Mouse (Mus musculus): ENCODE data around the gene Zfyve19.

The Zfyve19 gene

DNA sequence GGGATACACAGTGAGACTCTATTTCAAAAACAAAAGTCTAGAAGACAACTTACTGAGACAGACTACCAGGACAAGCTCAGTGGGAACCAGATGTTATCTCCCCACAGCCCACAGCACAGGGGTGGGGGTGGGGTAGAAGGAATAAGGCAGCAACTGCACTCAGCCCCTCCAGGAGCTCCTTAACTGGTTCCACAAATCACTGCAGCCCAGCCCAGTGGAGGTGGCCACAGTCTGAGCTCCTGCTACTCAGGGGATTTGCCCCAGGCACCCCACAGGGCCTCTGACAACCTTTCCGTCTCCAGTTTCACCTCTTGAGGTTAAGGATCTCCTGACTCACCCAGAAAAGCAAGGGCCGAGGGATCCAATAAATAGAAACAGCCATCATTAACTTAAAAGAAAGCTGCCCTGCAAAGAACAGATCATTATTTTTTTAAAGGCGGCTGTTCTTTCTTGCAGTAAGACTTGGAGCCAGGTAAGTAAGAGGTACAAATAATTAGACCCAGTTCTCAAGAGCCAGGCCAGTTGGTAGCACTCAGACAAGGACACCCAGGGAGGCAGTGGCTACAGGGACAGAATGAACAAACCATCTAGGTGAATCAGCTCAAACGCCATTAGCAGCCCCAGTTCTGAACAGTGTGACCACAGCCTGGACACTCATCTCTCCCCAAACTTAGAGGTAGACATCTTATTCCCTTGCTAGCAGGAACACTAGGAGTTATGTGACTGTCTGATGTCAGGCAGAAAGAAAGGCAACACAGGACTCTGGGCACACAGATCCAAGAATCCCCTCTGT, 11.9 kb upstream of the Zfyve19 start:
- DNase-seq (ENCODE audit: low spot score in 2 of 2): no peak

DNA sequence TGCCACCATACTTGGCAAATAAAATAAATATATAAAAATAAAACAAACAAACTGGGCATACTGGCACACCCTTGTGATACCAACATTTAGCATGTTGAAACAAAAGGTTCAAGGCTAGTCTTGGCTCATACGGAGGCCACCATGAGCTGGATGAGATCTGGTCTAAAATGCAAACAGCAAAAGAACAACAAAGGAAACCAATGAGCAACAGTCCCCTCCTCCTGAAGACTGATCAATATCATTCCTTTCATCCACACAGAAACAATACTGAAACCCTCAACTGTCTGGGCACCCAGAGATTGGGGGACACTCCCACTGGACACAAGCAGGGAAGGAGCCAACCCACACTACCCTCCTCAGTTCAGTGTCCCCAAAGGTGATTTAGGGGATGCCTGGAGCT, 10.9 kb upstream of the Zfyve19 start:
- DNase-seq (ENCODE audit: low spot score in 2 of 2): no peak

DNA sequence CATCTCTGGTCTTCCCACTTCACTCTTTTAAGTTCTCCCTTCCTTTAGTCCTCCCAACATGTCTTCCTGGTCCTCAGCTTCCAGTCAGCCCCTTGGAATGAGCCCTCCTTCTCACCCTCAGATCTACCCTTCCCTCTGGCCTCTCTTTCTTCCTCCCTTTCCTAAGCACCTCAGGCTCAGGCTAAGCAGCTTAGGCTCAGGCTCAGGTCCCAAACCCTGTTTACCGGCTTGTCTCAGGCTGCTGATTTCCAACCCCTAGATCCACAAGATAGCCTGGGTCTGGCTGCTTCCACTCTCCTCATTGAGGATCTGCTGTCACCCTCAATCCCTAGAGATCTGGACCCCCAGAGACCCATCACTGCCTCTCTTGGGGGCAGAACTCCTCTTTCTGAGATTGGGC, 10.4 kb upstream of the Zfyve19 start:
- no peak for DNase-seq (ENCODE audit: low spot score in 2 of 2)

DNA sequence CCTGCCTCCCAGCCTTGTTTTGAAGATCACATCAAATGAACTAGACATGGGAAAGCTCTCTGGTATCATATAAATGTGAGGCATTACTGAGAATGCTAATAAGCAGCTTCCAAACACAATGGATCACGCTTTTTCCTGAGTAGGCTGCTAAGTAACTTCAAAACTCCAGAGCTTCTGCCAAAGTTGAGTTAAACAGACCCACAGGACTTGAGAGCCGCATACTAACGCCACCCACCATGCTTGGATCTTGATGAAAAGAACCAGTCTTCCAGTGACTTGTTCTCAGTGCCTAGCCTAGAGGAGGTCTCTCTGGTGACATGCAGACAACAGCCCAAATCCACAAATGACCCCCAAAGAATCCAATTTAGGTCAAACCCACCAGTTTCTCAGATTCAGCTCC, 9.5 kb upstream of the Zfyve19 start:
- no peak for DNase-seq (ENCODE audit: low spot score in 2 of 2)

DNA sequence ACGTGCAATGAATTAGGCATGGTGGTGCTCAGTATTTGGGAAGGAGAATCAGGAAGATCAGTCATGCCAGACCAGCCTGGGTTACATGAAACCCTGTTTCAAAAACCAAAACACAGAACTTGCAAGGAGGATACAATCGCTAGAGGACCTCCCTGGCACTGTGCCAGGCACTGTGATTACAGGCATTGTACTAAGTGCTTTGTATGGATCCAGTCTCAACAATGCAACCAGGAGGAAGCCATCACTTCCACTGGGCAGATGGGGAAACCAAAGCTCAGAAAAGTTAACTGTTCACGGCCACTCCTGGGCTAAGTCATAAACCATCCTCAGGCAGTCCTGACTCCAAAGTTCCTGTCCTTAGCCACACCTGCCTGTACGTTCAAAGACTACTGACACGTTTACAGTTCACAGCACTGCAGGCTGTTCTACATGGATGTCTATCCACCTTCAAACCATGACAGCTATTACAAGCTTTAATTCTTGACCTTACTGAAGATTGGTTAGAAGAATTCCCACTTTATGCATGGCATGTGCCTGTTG, 5.4 kb upstream of the Zfyve19 start:
- no peak for DNase-seq (ENCODE audit: low spot score in 2 of 2)

DNA sequence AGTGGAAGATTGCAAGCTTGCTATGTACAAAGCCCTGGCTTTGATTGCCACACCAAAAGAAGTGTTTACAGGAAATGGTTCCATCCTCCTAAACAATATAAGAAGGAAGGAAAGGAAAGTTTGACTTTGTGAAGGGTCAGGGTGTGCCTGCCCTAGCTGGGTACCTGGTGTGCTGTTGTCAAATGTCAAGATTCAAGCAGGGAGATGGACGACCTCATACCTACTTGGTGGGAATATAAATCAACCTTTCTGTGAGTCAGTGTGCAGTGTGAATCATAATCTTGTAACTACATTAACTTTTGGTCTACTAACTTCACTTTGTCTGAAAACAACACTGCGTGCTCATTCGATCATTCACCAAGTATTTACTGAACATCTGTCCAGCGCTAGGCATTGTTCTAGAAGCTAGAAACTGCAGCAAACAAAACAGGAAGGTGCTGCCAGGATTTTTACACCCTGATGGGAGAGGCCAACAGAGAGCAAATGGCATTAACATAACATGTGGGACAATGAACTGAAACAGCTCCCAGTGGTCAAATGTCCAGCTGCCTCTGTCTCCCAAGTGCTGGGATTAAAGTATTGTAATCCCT, 4.5 kb upstream of the Zfyve19 start:
- DNase-seq (ENCODE audit: low spot score in 2 of 2): no peak

DNA sequence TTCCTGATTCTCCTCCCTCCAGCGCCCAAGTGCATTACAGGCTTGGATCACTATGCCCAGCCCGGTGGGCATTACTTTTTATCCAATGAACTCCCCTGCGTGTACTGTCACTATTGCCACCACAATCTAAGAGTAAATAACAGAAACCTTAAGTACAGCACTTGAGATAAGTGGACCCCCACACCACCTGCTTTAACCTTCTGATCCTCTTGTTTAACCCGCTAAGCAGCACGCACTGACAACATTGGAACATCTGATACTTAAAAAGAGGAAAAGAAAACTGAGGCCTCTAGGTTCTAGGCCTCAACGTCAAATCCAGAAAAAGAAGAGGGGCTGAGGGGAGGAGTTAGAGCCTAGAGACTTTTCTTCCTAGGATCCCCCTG, 465 bp upstream of the Zfyve19 start:
- no peak for DNase-seq (ENCODE audit: low spot score in 2 of 2)

DNA sequence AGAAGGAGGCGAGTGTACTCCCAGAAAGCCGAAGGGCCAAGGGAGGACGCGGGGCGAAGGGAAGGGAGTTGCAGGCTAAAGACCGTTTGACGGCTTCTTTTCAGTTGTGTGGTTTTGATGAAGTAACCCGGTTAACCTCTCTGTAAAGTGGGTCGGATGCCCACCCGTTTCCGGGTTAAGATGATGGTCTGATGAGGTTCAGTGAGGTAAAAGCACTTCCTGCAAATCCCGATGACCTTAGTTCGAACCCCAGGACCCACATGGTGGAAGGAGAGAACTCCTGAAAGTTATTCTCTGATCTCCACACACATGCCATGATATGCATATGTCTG, 725 bp downstream of the Zfyve19 start:
- no peak for DNase-seq (ENCODE audit: low spot score in 2 of 2)

DNA sequence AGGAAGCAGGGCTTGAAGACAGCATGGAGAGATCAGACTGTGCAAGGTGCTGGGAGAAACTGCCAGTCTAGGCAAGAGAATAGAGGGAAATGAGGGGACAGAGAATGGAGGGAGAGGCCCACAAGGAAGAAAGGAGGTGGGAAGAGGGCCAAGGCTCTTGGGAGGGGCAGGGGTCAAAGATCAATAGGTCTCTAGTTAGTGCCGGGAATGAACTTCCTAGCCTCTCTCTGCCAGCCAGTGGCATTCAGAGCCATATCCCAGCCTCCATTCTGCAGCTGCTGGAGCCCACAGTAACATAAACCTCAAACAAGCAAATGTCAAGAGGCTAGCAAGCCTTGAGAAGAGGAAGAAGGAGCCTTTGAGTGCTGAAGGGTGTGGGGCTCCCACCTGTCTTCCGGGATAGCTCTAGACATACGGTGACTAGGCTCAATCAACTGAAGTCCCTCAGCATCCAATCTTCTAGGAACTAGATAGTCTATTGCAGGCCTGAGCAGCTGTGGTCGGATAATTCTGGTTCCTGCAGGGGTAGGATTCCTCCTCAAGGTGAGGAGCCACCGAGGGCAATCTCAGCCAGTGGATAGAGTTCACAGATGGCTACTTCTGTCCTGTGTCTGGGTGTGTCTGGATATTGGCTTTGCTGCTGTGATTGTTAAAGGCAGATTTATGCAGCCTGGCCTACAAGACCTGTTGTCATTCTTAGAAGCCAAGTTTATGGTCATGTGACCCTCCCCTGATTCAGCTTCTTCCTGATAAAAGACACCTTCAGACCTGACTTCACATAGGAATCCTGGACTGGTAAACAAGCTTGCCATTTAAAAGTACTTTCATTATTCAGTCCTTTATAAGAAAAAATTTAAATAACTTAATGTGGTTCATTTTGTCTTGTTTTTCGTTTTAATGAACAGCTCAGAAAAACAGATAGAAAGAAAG, 21.6 kb downstream of the Zfyve19 start, which contains the start of gene Ppp1r14d:
Gene Ppp1r14d, minus strand, starts transcription at position 132 of the 930 bp plus-strand sequence.
- no peak for DNase-seq (ENCODE audit: low spot score in 2 of 2)

DNA sequence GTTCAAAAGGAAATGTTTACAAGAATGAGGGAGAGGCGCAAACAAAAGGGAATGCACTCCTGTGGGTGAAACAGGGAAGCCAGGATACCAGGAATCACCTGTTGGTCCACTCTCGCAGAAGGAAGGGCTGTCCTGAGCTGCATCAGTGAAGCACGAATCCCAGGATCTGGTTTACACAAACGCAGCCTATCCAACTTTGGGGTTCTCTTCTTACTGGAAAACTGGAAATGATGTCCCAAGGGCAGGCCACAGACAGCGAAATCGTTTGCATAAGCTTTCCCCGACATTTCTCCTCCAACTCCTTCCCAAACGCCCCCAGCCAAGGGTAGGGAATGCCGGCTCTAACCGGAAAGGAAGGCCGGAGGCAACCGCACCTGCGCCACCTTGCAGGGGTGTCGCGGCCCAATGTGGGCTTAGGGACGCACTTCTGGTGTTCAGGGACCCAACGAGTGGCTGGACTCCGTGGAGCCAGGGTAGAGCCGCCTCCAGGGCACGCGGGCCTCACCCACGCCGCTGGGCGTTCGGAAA, 28.3 kb downstream of the Zfyve19 start:
- no peak for DNase-seq (ENCODE audit: low spot score in 2 of 2)

DNA sequence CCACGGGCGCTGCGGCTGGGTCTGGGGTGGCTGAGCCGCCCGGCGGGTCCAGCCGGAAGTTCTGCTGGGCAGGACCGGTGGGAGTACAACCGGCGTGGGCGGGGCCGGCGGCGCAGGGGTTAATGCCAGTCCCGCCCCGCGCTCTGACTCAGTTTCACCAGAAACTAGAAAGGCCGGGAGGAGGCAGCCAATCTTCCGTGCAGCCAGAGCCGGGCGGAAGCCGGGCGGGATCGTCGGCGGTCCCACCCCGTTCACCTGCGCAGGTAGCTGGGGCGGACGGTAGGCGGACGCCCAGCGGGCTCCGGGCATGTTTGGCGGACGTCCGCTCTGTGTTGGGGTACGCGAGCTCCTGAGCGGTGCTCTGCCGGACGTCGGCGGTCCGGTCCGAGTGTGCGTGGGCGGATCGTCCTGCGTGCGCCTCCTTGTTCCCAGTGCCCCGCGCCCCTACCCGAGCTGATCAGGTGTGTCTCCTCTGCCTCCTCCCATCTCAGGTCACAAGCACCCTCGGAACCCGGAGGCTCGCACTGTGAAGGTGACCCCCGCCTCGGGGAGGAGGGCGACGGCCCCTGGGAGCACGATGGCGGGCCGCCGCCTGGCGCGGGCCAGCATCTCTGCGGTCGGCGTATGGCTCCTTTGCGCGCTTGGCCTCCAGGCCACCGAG, 28.9 kb downstream of the Zfyve19 start, which contains the start of gene Spint1:
Gene Spint1, plus strand, starts transcription at position 153 of the 661 bp plus-strand sequence.
- DNase-seq (ENCODE audit: low spot score in 2 of 2): no peak

DNA sequence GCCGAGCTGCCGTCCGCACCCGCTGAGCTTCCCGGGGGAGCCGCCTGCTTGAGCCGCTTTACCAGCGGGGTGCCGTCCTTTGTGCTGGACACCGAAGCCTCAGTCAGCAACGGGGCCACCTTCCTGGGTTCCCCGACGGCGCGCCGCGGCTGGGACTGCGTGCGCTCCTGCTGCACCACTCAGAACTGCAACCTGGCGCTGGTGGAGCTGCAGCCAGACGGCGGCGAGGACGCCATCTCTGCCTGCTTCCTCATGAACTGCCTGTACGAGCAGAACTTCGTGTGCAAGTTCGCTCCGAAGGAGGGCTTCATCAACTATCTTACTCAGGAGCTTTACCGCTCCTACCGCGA, 29.4 kb downstream of the Zfyve19 start:
- DNase-seq (ENCODE audit: low spot score in 2 of 2): no peak

DNA sequence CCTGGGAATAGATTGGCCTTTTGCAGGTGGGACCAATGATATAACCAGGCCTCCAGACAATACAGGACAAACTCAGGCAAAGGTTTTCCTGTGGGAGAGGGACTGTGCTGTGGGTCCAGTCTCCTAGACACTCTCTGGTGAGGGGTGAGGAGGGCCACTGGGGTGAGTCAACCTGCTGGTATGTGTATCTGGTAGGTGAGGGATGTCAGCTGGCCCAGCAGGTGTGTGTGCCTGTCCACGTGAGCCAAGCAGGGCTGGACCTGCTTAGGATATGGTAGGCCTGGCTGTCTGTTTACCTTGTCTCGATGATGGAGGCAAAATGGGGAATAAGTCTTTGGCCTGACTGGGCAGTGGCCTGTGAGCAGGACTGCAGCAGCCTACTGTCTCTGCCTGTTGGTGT, 30.3 kb downstream of the Zfyve19 start:
- DNase-seq (ENCODE audit: low spot score in 2 of 2): no peak

DNA sequence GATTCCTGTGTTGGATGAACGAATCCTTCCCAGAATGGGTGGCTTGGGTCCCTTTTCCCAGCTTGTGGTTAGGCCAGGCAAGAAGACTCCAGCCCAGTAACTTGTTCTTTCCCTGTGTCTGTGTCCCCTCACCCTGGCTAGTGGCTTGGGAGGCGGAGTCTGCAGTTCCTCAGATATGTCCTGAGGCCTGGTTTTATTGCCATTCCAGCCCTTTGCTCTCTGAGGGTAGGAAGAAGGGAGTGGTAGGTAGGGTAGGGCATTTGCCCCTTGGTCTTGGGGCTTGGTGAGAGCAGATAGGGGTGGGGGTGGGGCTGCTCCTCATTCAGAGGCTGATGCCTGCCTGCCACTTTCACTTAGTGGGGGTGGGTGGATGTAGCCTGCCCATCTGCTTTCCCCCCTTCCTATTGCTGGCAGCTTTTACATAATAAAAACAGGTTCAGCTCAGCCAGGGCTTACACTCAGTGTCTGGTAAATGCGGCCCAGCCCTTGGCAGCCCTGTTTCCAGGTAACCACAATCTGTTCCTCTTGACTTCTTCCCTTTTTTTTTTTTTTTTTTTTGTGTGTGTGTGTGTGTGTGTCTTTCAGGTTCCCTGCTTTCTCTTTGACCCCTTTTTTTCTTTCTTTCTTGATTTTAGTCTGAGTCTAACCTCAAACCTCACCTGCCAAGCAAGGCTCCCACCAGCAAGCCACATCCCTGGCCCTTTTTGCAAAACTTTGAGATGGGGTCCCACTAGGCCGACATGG, 31.8 kb downstream of the Zfyve19 start:
- no peak for DNase-seq (ENCODE audit: low spot score in 2 of 2)

DNA sequence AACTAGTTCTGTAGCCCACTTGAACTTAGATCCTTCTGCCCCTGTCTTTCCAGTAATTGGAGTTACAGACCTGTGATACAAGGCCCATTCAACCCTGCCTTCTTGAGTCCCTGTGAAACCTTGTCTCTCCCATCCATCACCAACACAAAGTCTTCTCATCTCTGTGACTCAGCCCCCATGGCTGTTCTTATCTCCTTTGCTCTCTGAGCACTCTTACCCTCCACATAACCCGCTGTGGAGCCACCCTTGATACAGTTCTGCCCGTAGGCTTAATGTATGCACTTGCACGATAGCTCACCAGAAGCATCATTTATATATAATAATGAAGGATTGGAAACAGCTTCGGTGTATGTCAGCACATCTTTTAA, 32.4 kb downstream of the Zfyve19 start:
- no peak for DNase-seq (ENCODE audit: low spot score in 2 of 2)

DNA sequence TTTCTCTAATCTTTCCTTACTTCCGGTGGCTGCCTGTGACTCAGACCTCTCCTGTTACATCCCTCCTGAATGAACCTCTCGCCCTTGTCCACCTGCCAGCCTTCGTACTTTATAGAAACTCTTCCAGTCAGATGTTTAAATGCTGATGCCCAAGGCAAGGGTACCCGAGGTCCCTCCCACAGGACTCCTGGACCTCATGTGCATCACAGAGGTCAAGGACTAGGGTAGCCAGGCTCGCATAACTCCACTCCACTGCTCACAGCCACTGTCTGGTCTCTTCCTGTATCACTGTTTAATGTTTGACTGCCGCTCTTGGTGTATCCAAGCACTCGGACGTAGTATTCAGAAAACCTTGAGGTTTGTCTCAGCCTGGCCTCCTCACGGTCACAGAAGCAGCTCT, 34.1 kb downstream of the Zfyve19 start:
- no peak for DNase-seq (ENCODE audit: low spot score in 2 of 2)

DNA sequence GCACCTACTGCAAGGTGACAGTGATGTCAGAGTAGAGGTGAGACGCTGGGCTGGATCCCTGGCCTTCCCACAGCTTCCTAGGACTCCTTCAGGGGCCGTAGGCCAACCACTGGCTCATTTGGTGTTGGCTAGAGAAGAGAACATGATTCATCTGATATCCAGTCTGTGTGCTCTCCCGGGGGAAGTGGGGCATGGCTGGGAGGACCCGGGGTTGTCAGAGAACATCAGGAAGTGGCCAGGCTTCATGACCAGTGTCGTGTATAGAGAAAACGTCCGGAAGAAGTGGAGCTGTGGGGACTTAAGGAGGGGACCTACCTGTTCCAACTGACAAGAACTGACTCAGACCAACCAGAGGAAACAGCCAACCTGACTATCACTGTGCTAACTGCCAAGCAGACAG, 36.8 kb downstream of the Zfyve19 start:
- no peak for DNase-seq (ENCODE audit: low spot score in 2 of 2)

DNA sequence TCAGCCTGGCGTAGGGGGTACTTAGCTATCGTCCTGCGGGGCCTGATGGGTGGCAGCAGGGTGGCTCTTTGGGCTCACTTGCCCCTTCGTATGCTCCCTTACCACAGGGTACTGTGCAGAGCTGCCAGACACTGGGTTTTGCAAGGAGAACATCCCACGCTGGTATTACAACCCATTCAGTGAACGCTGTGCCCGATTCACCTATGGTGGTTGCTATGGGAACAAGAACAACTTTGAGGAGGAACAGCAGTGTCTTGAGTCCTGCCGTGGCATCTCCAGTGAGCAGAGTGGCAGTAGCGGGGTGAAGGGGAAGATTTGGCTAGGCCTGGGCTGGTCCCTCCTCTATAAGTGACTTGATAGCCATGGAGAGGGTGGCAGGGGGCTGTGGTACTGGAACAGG, 39.5 kb downstream of the Zfyve19 start:
- DNase-seq (ENCODE audit: low spot score in 2 of 2): no peak

DNA sequence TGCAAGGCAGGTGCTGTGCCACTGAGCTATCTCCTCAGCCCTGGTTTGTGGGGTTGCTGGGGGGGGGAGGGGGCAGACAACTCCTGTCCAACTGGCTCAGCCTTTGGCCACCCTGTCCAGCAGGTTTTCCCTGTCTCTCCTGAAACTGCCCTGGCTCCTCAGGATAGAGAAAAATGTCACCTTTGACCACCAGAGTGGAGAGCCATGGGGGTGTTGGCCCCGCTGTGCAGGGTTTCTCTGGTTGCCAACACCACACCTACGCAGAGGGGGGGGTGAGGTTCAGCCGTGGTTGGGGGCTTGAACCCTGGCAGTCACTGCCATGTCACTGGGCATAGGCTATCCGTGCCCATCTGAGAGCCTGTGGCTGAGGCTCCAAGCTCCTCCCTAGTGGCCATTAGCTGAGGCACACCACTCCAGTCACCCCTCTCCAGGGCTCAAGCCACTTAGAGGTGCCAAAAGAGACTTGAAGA, 41.2 kb downstream of the Zfyve19 start:
- no peak for DNase-seq (ENCODE audit: low spot score in 2 of 2)

DNA sequence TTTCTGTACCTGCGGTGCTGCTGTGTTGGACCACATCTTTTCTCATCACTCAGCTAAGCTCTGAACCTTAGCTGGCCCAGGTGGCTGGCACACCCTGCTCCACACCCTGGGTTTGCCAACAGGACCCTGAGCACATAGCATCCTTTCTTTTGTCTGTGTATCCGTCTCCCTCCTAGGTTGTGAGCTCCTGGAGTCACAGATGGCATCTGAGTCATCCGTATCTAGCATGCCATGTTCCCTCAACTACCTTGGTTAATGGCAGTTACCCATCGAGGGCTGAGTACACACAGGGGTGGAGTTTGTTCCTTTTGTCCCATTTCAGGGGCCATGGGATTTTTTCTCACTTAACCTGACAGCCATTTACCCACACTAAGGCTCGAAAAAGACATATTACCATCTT, 42.0 kb downstream of the Zfyve19 start:
- no peak for DNase-seq (ENCODE audit: low spot score in 2 of 2)
